In the genomic region with DNA sequence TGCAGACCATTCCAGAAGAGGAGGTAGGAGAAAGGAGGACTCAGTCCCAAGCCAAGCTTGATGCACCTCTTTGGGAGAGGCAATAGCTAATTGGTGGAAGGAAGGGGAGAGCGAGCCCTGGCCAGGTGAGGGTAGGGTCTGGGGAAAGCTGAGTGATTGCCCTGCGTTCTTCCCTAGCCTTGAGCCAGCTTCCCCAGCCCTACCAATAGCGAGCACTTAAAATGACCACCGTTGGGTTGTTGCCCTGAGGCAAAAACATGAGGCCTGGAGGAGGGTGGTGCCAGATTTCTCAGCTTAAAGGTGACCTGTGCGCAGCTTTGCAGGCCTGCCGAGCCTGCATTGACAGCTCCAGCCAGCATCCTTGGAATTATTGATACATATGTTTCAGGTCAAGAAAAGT, we compare ENCODE assay signal across 10 mouse cellular contexts.
DNase-seq lines count a peak whose midpoint lies in the region; ATAC-seq and TF ChIP-seq lines count a peak whose summit lies in the region.
"Had no signal": no experiment of that assay in that cellular context is flagged by ENCODE, and none has a peak within 500 bp of the region (broad histone marks: within the 10 kb centered on the region; RNA-seq: fewer than 3 reads in every experiment).

No protein-coding gene starts in this region.

- ATAC-seq in heart, embryonic 15.5 days (replicated peaks; ENCODE audit: insufficient number of reproducible peaks, insufficient read depth, low FRiP score, low read depth) = no peak
- ATAC-seq in hindbrain, embryonic 11.5 days (ENCODE audit: low FRiP score) = no peak

- no peak for TF ChIP-seq POLR2A in bone marrow macrophage, adult 2 months (IDR thresholded peaks at IDR 0.05; ENCODE audit: borderline replicate concordance, low read depth, low read length)

- peaks cover 59% of the 10 kb centered on the region for H3K4me1 ChIP-seq in heart, embryonic 15.5 days (replicated peaks)
- peaks cover 65% of the 10 kb centered on the region for H3K4me1 ChIP-seq in bone marrow macrophage, adult 2 months (ENCODE audit: control insufficient read depth, insufficient read depth, low read length)
- H3K4me1 ChIP-seq in hindbrain, embryonic 11.5 days (replicated peaks; ENCODE audit: control insufficient read depth, insufficient read depth, low read length) = 0 out of 2 replicates have a peak, but pooled peaks cover 1% of the 10 kb centered on the region

- H3K9ac ChIP-seq in heart, embryonic 15.5 days = 0 out of 2 replicates have a peak overlapping the region, but pooled peaks have one; percentile 61
- peak overlapping the region; percentile 65 for H3K9ac ChIP-seq in hindbrain, embryonic 11.5 days (ENCODE audit: low read depth, low read length)

- H3K27ac ChIP-seq in heart, embryonic 15.5 days = peak overlapping the region; percentile 18; the same call in 1 of the 2 replicates
- H3K27ac ChIP-seq in bone marrow macrophage, adult 2 months (ENCODE audit: insufficient read depth, low read depth, low read length) = peak overlapping the region; percentile 97
- H3K27ac ChIP-seq in hindbrain, embryonic 11.5 days (ENCODE audit: low read depth, low read length) = no peak overlapping the region
- H3K27ac ChIP-seq in macrophage = peak overlapping the region; percentile 93
- H3K27ac ChIP-seq: gastrocnemius, adult 2 months had no signal

- H3K36me3 ChIP-seq in heart, embryonic 15.5 days = peaks cover 31% of the 10 kb centered on the region
- H3K36me3 ChIP-seq in hindbrain, embryonic 11.5 days (ENCODE audit: control insufficient read depth, insufficient read depth, low read length) = peaks cover 11% of the 10 kb centered on the region; the same call in 1 of the 2 replicates
- H3K36me3 ChIP-seq in macrophage (ENCODE audit: inconsistent target) = peaks cover 13% of the 10 kb centered on the region; the same call in 1 of the 2 replicates

- no peak for TF ChIP-seq CTCF in bone marrow macrophage, adult 2 months (IDR thresholded peaks at IDR 0.05; ENCODE audit: low read depth, low read length)

- intact Hi-C loops in heart, postnatal 14 days (cut with DNase I) = no loop called here

- H3K9me3 ChIP-seq in heart, embryonic 15.5 days (replicated peaks) = no peaks in the 10 kb centered on the region
- H3K9me3 ChIP-seq in hindbrain, embryonic 11.5 days (ENCODE audit: control insufficient read depth, low read length) = no peaks in the 10 kb centered on the region

- H3K27me3 ChIP-seq in heart, embryonic 15.5 days = no peaks in the 10 kb centered on the region
- H3K27me3 ChIP-seq in hindbrain, embryonic 11.5 days (ENCODE audit: control insufficient read depth, insufficient read depth, low read length) = no peaks in the 10 kb centered on the region

- no peak for DNase-seq in heart, postnatal 14 days
- no peak for DNase-seq in hindbrain, embryonic 11.5 days (ENCODE audit: low spot score)
- no peak for DNase-seq in layer of hippocampus, adult 9-11 months
- no peak for DNase-seq in spleen, postnatal 36 days (ENCODE audit: low spot score in 2 of 2)
- no peak for DNase-seq in lung, postnatal 14 days
- DNase-seq: cerebellum, postnatal 10 days; gastrocnemius, adult 2 months had no signal

- H3K4me3 ChIP-seq in heart, embryonic 15.5 days = peak overlapping the region; percentile 55
- H3K4me3 ChIP-seq in bone marrow macrophage, adult 2 months (ENCODE audit: insufficient read depth, low read length) = peak overlapping the region; percentile 32
- peak overlapping the region; percentile 52 for H3K4me3 ChIP-seq in hindbrain, embryonic 11.5 days (ENCODE audit: low read depth, low read length)
- H3K4me3 ChIP-seq in macrophage (ENCODE audit: inconsistent target) = peak overlapping the region; percentile 3; the same call in 1 of the 2 replicates
- H3K4me3 ChIP-seq: gastrocnemius, adult 2 months had no signal

- H3K79me2 ChIP-seq in macrophage (ENCODE audit: inconsistent target) = peaks cover 67% of the 10 kb centered on the region

- WGBS in heart, embryonic 15.5 days = 56% methylated on average over 6 of the region's 6 CpGs
- 62% methylated on average over 6 of the region's 6 CpGs for whole genome bisulfite sequencing in hindbrain, embryonic 11.5 days
- 69% methylated on average over 6 of the region's 6 CpGs for WGBS in macrophage (ENCODE audit: missing documents)

- peak overlapping the region; percentile 84 for H3K4me2 ChIP-seq in heart, embryonic 15.5 days
- H3K4me2 ChIP-seq in hindbrain, embryonic 11.5 days (replicated peaks; ENCODE audit: low read depth, low read length) = peak overlapping the region; percentile 83

Comparison
In these comparisons a context has a peak if more than half of its experiments do, and no peak if none do; other contexts are left out.
1. H3K4me3 ChIP-seq: peak in every context shown above with its lines; median percentile 55 in heart, embryonic 15.5 days; 52 in hindbrain, embryonic 11.5 days; 32 in bone marrow macrophage, adult 2 months; 3 in macrophage.